Mouse (Mus musculus) stomach, embryonic 16.5 days (tissue): ENCODE data around the gene Sema4f. TPM values are rescaled to one million over a fixed set of nuclear protein-coding genes. Genes with fewer than 3 reads are reported as not detected.

Experiments used
- ATAC-seq: fragments of 200-750 bp; cut with Nextera tagmentation; 2 replicates; pipeline ENCODE4 v1.8.0; 2017; ENCODE audit warnings: moderate number of reproducible peaks, moderate TSS enrichment; ENCODE audit not compliant: insufficient read depth, low FRiP score
- H3K27ac ChIP-seq: fragments of 300-500 bp; sonication (generic); 2 replicates; pipeline ENCODE4 v1.5.1; 2014; ENCODE audit warnings: low read length
- H3K27me3 ChIP-seq: fragments of 300-500 bp; sonication (generic); 2 replicates; pipeline ENCODE4 v1.6.1; 2014; ENCODE audit warnings: low read length, control low read depth, mixed read lengths; ENCODE audit not compliant: control insufficient read depth, insufficient read depth
- H3K36me3 ChIP-seq: fragments of 300-500 bp; sonication (generic); 2 replicates; pipeline ENCODE4 v1.6.1; 2014; ENCODE audit warnings: low read length; ENCODE audit not compliant: control insufficient read depth, insufficient read depth
- H3K4me1 ChIP-seq: fragments of 300-500 bp; sonication (generic); 2 replicates; pipeline ENCODE4 v1.6.1; 2014; ENCODE audit warnings: low read length, control low read depth, mixed read lengths; ENCODE audit not compliant: control insufficient read depth, insufficient read depth
- H3K4me2 ChIP-seq: fragments of 300-500 bp; sonication (generic); 2 replicates; pipeline ENCODE4 v1.6.1; 2014; ENCODE audit warnings: low read depth, low read length, mixed read lengths
- H3K4me3 ChIP-seq: fragments of 300-500 bp; sonication (generic); replicated peaks from 2 replicates; pipeline ENCODE4 v1.5.1; 2014; ENCODE audit warnings: mild to moderate bottlenecking, low read length
- H3K9ac ChIP-seq: fragments of 300-500 bp; sonication (generic); 2 replicates; pipeline ENCODE4 v1.6.1; 2014; ENCODE audit warnings: low read length
- H3K9me3 ChIP-seq: fragments of 300-500 bp; sonication (generic); replicated peaks from 2 replicates; pipeline ENCODE4 v1.6.1; 2016; ENCODE audit warnings: low read length, control low read depth; ENCODE audit not compliant: control insufficient read depth
- WGBS: fragments of 180-500 bp; shearing (Covaris S2); extraction: QIAGEN DNeasy Blood & Tissue Kit; methylation state at CpG from one replicate; pipeline ENCODE4 v1.1.7; 2014; 5-methylcytosine and 5-hydroxymethylcytosine counted together
- polyA plus RNA-seq: library from polyadenylated mRNA; unstranded; fragments of >200 nt; fragmentation: Nextera tagmentation; extraction: Ambion mirVana; gene quantifications from 2 replicates; pipeline ENCODE4 v1.2.1, GENCODE M21; 2015

Sema4f gene
- polyA plus RNA-seq, 1 experiment from 2014 or later: 1.4 TPM

GRCm38 (mm10) chr6:82906985-82907384 lies 32.6 kb downstream of the Sema4f start:
- Histone ChIP-seq H3K27me3 (no peaks in the 10 kb centered on the region), H3K9ac (no peak overlapping the region), H3K36me3 (no peaks in the 10 kb centered on the region), H3K9me3 (no peaks in the 10 kb centered on the region), H3K27ac (no peak overlapping the region), H3K4me3 (no peak overlapping the region), H3K4me2 (no peak overlapping the region), H3K4me1 (peaks cover 3% of the 10 kb centered on the region; the same call in 1 of the 2 replicates)
- ATAC-seq: no peak
- WGBS: 88% methylated on average over 3 of the region's 3 CpGs

- Histone ChIP-seq H3K4me1 (peaks cover 13% of the 10 kb centered on the region), H3K27ac (no peak overlapping the region), H3K9ac (no peak overlapping the region), H3K9me3 (no peaks in the 10 kb centered on the region), H3K36me3 (no peaks in the 10 kb centered on the region), H3K4me3 (no peak overlapping the region), H3K4me2 (no peak overlapping the region), H3K27me3 (no peaks in the 10 kb centered on the region)
- 48% methylated on average over 8 of the region's 8 CpGs for WGBS
- ATAC-seq: no peak
Measured at GRCm38 (mm10) chr6:82902559-82902958, 37.0 kb downstream of the Sema4f start.

DNA sequence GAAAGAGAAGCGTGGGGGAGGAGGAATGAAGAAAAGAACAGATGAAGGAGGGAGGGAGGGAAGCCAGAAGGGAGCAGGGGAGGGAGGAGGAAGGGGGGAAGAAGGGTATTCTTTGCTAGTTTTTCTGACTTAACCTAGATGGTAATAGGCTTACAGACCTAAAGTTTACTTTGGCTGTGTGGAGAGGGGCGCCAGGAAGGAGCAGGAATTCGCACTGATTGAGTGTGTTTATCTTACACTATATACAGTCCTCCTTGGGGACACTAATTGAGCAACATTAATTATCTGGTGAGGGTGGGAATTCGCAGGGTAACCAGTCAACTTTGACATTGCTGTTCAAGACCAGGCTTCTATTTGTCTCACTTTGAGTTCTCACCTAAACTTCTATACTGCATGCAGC lies 40.8 kb downstream of the Sema4f start:
- Histone ChIP-seq H3K27ac (peak overlapping the region; percentile 29; the same call in 1 of the 2 replicates), H3K9me3 (no peaks in the 10 kb centered on the region), H3K4me2 (no peak overlapping the region), H3K4me1 (peaks cover 13% of the 10 kb centered on the region), H3K36me3 (no peaks in the 10 kb centered on the region), H3K27me3 (no peaks in the 10 kb centered on the region), H3K9ac (no peak overlapping the region), H3K4me3 (no peak overlapping the region)
- WGBS: 17% methylated on average over 4 of the region's 4 CpGs
- ATAC-seq: peak; percentile 76; the same call in 1 of the 2 replicates

DNA sequence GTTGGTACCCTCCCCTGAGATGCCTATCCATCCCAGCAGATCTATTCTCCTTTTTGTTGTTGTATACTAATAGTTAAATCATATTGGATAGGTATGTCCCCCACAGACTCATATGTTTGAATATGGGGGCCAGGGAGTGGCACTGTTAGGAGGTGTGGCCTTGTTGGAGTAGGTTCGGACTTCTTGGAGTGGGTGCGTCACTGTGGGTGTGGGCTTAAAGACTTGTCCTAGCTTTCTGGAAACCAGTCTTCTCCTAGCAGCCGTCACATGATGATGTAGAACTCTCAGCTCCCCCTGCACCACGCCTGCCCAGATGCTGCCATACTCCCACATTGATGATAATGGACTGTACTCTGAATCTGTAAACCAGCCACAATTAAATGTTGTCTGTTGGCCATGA lies 41.3 kb downstream of the Sema4f start:
- Histone ChIP-seq H3K36me3 (no peaks in the 10 kb centered on the region), H3K27ac (0 out of 2 replicates have a peak overlapping the region, but pooled peaks have one; percentile 29), H3K27me3 (no peaks in the 10 kb centered on the region), H3K4me1 (peaks cover 13% of the 10 kb centered on the region), H3K4me3 (no peak overlapping the region), H3K4me2 (no peak overlapping the region), H3K9me3 (no peaks in the 10 kb centered on the region), H3K9ac (no peak overlapping the region)
- ATAC-seq: peak; percentile 56; the same call in 1 of the 2 replicates
- WGBS: 34% methylated on average over 4 of the region's 4 CpGs

DNA sequence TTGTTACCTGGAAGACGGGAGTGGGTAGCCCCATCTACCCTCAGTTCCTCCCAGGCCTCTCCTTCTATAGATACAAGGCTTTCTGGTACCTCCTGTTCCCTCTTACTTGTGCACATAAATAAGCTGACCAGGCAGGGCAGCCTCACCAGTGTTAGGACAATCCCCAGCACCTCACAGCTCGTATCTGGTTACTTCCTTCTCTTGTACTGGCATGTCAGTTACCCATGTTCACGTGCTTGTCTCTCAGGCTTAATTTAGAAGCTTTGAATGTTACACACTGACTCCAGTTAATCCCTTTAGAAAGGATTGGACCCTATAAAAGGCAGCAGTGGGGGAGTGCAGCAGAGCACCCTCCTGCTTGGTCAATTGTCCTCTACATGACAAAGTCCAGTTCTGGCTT lies 42.3 kb downstream of the Sema4f start:
- Histone ChIP-seq H3K36me3 (no peaks in the 10 kb centered on the region), H3K9me3 (no peaks in the 10 kb centered on the region), H3K4me2 (no peak overlapping the region), H3K27me3 (no peaks in the 10 kb centered on the region), H3K4me1 (peaks cover 13% of the 10 kb centered on the region), H3K9ac (no peak overlapping the region), H3K4me3 (no peak overlapping the region), H3K27ac (no peak overlapping the region)
- ATAC-seq: peak; percentile 49; the same call in 1 of the 2 replicates
- 50% methylated on average over 3 of the region's 3 CpGs for WGBS

- WGBS: 33% methylated on average over 3 of the region's 3 CpGs
- no peaks in the 10 kb centered on the region for H3K27me3 ChIP-seq
- no peaks in the 10 kb centered on the region for H3K36me3 ChIP-seq
- H3K9me3 ChIP-seq: no peaks in the 10 kb centered on the region
- H3K4me2 ChIP-seq: no peak overlapping the region
- H3K27ac ChIP-seq: no peak overlapping the region
- ATAC-seq: no peak
- no peak overlapping the region for H3K4me3 ChIP-seq
- peaks cover 10% of the 10 kb centered on the region for H3K4me1 ChIP-seq
- H3K9ac ChIP-seq: no peak overlapping the region
Measured at GRCm38 (mm10) chr6:82893415-82893814, 46.2 kb downstream of the Sema4f start.

GRCm38 (mm10) chr6:82892540-82892939 lies 47.0 kb downstream of the Sema4f start:
- Histone ChIP-seq H3K9me3 (no peaks in the 10 kb centered on the region), H3K9ac (no peak overlapping the region), H3K27ac (no peak overlapping the region), H3K4me3 (no peak overlapping the region), H3K36me3 (no peaks in the 10 kb centered on the region), H3K4me1 (peaks cover 5% of the 10 kb centered on the region; the same call in 1 of the 2 replicates), H3K4me2 (no peak overlapping the region), H3K27me3 (no peaks in the 10 kb centered on the region)
- ATAC-seq: no peak
- WGBS: 75% methylated on average over 2 of the region's 2 CpGs

DNA sequence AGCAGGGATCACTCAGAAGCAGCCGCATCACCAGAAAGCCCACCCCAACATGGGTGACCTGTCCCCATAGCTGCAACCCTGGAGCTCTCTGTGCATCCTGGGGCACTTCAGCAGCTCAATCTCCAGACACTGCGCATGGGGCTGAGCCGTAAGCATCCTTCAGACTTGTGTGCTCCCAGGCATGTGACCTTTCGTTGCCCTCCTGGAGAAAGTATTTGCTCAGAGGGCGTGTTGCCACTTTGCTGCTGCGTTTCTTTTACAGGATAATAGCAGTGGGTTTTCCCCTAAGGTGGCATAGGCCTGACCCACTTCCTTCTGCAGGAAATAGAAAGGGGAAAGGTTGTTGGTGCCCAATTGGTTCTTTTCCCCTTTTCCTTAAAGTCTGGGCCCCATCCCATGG lies 48.1 kb downstream of the Sema4f start:
- peak; percentile 79 for ATAC-seq
- Histone ChIP-seq H3K36me3 (no peaks in the 10 kb centered on the region), H3K4me1 (peaks cover 5% of the 10 kb centered on the region; the same call in 1 of the 2 replicates), H3K27me3 (no peaks in the 10 kb centered on the region), H3K9ac (no peak overlapping the region), H3K9me3 (no peaks in the 10 kb centered on the region), H3K27ac (peak overlapping the region; percentile 12; the same call in 1 of the 2 replicates), H3K4me2 (no peak overlapping the region), H3K4me3 (no peak overlapping the region)
- WGBS: 32% methylated on average over 6 of the region's 6 CpGs

DNA sequence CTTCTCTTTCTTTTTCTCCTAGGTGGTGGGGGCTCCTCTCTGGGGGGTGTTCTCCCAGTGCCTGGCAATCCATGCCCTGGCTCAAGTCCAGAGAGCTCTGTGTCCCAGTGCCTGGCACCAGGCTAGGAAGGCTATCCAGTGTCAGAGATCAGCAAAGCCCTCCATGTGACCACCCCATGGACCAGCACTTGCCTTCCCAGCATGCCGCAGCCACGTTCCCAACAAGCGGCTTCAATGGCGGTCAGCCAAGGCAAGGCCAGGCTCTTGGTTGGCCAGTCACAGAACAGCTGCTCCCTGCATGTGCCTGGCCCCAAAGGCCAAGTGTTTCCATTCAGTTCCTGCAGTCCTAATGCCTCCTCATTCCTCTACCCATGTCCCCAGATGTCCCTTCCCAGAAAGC lies 53.2 kb downstream of the Sema4f start:
- no peak for ATAC-seq
- no peaks in the 10 kb centered on the region for H3K36me3 ChIP-seq

More for the DNA sequence above, 53.2 kb downstream of the Sema4f start:
- H3K27ac ChIP-seq: no peak overlapping the region
- WGBS: 79% methylated on average over 4 of the region's 4 CpGs
- H3K27me3 ChIP-seq: no peaks in the 10 kb centered on the region
- H3K9ac ChIP-seq: no peak overlapping the region
- H3K4me2 ChIP-seq: no peak overlapping the region
- H3K4me1 ChIP-seq: peaks cover 4% of the 10 kb centered on the region; the same call in 1 of the 2 replicates
- no peaks in the 10 kb centered on the region for H3K9me3 ChIP-seq
- no peak overlapping the region for H3K4me3 ChIP-seq
